Mouse (Mus musculus): Measurements from ENCODE around the gene Atg4b. TPM values are rescaled to one million over a fixed set of nuclear protein-coding genes. Genes with fewer than 3 reads are reported as not detected.

Gene Atg4b
- polyA plus RNA-seq, 1 experiment from 2014 or later = 80.3 TPM

GRCm38 (mm10) chr1:93767600-93767999 lies 16.3 kb downstream of the Atg4b start:
- Histone ChIP-seq H3K4me3 (ENCODE audit: low read length) (no peak overlapping the region), H3K36me3 (ENCODE audit: control insufficient read depth, insufficient read depth, low read length) (peaks cover 9% of the 10 kb centered on the region; the same call in 1 of the 2 replicates), H3K9me3 (ENCODE audit: control insufficient read depth, low read length) (no peaks in the 10 kb centered on the region), H3K4me2 (ENCODE audit: low read depth, low read length) (no peak overlapping the region), H3K27ac (ENCODE audit: low read length) (no peak overlapping the region), H3K4me1 (replicated peaks; ENCODE audit: control insufficient read depth, insufficient read depth, low read length) (no peaks in the 10 kb centered on the region), H3K27me3 (ENCODE audit: control insufficient read depth, insufficient read depth, low read depth, low read length) (no peaks in the 10 kb centered on the region), H3K9ac (ENCODE audit: low read length) (no peak overlapping the region)
- WGBS = 95% methylated on average over 6 of the region's 6 CpGs
- no peak for ATAC-seq (ENCODE audit: low read depth)

DNA sequence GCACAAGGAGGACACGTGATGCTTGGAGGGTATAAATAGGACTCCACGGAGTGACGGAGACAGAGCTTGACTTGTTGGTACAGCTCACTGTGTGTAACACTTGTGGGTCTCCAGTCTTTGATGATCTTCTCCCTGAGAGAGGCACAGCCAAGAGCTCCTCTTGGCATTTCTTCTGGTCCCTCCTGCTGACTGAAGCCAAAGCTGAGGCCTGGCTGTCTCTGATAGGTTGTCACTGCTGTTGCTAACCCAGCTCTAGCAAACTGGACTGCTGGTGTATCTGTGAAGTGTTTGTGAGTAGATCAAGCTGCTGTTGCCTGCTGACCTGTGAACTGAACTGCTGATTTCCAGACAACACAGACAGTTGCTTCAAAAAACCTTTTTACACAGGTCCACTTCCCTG lies 18.6 kb downstream of the Atg4b start:
- Histone ChIP-seq H3K36me3 (ENCODE audit: control insufficient read depth, insufficient read depth, low read length) (peaks cover 20% of the 10 kb centered on the region), H3K27ac (ENCODE audit: low read length) (no peak overlapping the region)

GRCm38 (mm10) chr1:93776686-93777085 lies 25.4 kb downstream of the Atg4b start:
- Histone ChIP-seq H3K4me3 (ENCODE audit: low read length) (no peak overlapping the region), H3K9me3 (ENCODE audit: control insufficient read depth, low read length) (no peaks in the 10 kb centered on the region), H3K9ac (ENCODE audit: low read length) (no peak overlapping the region), H3K4me1 (replicated peaks; ENCODE audit: control insufficient read depth, insufficient read depth, low read length) (no peaks in the 10 kb centered on the region), H3K4me2 (ENCODE audit: low read depth, low read length) (no peak overlapping the region), H3K36me3 (ENCODE audit: control insufficient read depth, insufficient read depth, low read length) (peaks cover 43% of the 10 kb centered on the region), H3K27me3 (ENCODE audit: control insufficient read depth, insufficient read depth, low read depth, low read length) (no peaks in the 10 kb centered on the region), H3K27ac (ENCODE audit: low read length) (no peak overlapping the region)
- WGBS = 92% methylated on average over 5 of the region's 5 CpGs
- no peak for ATAC-seq (ENCODE audit: low read depth)

More for the DNA sequence above, 18.6 kb downstream of the Atg4b start:
- Histone ChIP-seq H3K4me2 (ENCODE audit: low read depth, low read length) (no peak overlapping the region), H3K27me3 (ENCODE audit: control insufficient read depth, insufficient read depth, low read depth, low read length) (no peaks in the 10 kb centered on the region), H3K4me3 (ENCODE audit: low read length) (no peak overlapping the region), H3K4me1 (replicated peaks; ENCODE audit: control insufficient read depth, insufficient read depth, low read length) (no peaks in the 10 kb centered on the region), H3K9me3 (ENCODE audit: control insufficient read depth, low read length) (no peaks in the 10 kb centered on the region), H3K9ac (ENCODE audit: low read length) (no peak overlapping the region)
- 67% methylated on average over 3 of the region's 3 CpGs for WGBS
- ATAC-seq (ENCODE audit: low read depth) = peak; percentile 91

DNA sequence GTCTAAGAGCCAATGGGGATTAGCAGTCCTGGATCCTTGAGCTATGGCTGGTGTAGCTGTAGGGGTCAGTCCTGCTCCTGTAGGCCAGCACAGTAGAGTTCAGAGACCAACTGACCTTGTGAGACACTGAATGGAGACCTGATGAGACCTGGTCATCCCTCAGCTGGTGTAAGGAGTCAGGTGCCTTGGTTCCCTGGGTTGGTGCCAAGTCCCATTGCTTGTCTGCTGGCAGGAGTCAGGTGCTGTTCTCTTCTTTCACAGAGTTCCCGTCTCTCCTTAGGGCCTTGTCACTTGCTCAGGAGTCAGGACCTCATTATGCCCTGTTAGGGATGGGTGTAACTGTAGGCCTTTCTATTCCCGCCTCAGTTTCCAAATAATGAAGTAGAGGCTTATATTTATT lies 35.6 kb downstream of the Atg4b start:
- Histone ChIP-seq H3K4me2 (ENCODE audit: low read depth, low read length) (no peak overlapping the region), H3K27ac (ENCODE audit: low read length) (no peak overlapping the region), H3K36me3 (ENCODE audit: control insufficient read depth, insufficient read depth, low read length) (peaks cover 50% of the 10 kb centered on the region), H3K9ac (ENCODE audit: low read length) (no peak overlapping the region), H3K4me1 (replicated peaks; ENCODE audit: control insufficient read depth, insufficient read depth, low read length) (no peaks in the 10 kb centered on the region), H3K9me3 (ENCODE audit: control insufficient read depth, low read length) (no peaks in the 10 kb centered on the region), H3K4me3 (ENCODE audit: low read length) (no peak overlapping the region), H3K27me3 (ENCODE audit: control insufficient read depth, insufficient read depth, low read depth, low read length) (no peaks in the 10 kb centered on the region)
- ATAC-seq (ENCODE audit: low read depth) = no peak
- WGBS = 89% methylated on average over 2 of the region's 2 CpGs

DNA sequence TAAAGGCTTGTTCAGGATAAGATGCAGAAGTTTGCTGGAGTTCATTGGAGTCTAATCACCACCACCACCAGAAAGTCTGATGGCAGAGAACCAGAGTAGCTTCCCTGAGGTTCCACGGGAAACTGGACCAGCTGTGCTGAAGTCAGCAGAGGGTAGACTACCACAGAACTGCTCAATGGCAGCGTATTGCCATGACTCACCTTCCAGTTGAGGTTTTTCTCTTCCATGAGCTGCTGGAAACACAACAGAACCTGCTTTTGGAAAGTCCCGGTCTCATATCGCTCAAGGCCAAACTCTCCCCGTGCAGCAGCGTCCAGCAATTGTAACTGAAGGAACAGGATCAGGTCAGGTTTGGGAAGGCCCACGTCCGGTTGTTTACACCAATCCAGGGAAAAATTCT lies 43.2 kb downstream of the Atg4b start:
- Histone ChIP-seq H3K27ac (ENCODE audit: low read length) (no peak overlapping the region), H3K4me2 (ENCODE audit: low read depth, low read length) (no peak overlapping the region), H3K9ac (ENCODE audit: low read length) (no peak overlapping the region), H3K27me3 (ENCODE audit: control insufficient read depth, insufficient read depth, low read depth, low read length) (no peaks in the 10 kb centered on the region), H3K4me1 (replicated peaks; ENCODE audit: control insufficient read depth, insufficient read depth, low read length) (no peaks in the 10 kb centered on the region), H3K9me3 (ENCODE audit: control insufficient read depth, low read length) (no peaks in the 10 kb centered on the region), H3K36me3 (ENCODE audit: control insufficient read depth, insufficient read depth, low read length) (peaks cover 51% of the 10 kb centered on the region), H3K4me3 (ENCODE audit: low read length) (no peak overlapping the region)
- 88% methylated on average over 8 of the region's 8 CpGs for WGBS
- no peak for ATAC-seq (ENCODE audit: low read depth)

GRCm38 (mm10) chr1:93795886-93796285 lies 44.6 kb downstream of the Atg4b start:
- H3K36me3 ChIP-seq (ENCODE audit: control insufficient read depth, insufficient read depth, low read length) = peaks cover 54% of the 10 kb centered on the region

GRCm38 (mm10) chr1:93800670-93801503 lies 49.6 kb downstream of the Atg4b start:
- Histone ChIP-seq H3K9ac (ENCODE audit: low read length) (peak overlapping the region; percentile 88), H3K36me3 (ENCODE audit: control insufficient read depth, insufficient read depth, low read length) (peaks cover 20% of the 10 kb centered on the region), H3K4me3 (ENCODE audit: low read length) (peak overlapping the region; percentile 92), H3K4me2 (ENCODE audit: low read depth, low read length) (peak overlapping the region; percentile 85), H3K4me1 (replicated peaks; ENCODE audit: control insufficient read depth, insufficient read depth, low read length) (peaks cover 33% of the 10 kb centered on the region), H3K27me3 (ENCODE audit: control insufficient read depth, insufficient read depth, low read depth, low read length) (no peaks in the 10 kb centered on the region), H3K27ac (ENCODE audit: low read length) (peak overlapping the region; percentile 93), H3K9me3 (ENCODE audit: control insufficient read depth, low read length) (no peaks in the 10 kb centered on the region)
- WGBS = 66% methylated on average over 21 of the region's 21 CpGs
- no peak for ATAC-seq (ENCODE audit: low read depth)

More at GRCm38 (mm10) chr1:93795886-93796285, 44.6 kb downstream of the Atg4b start:
- Histone ChIP-seq H3K4me1 (replicated peaks; ENCODE audit: control insufficient read depth, insufficient read depth, low read length) (peaks cover 7% of the 10 kb centered on the region), H3K9me3 (ENCODE audit: control insufficient read depth, low read length) (no peaks in the 10 kb centered on the region), H3K4me2 (ENCODE audit: low read depth, low read length) (no peak overlapping the region), H3K27ac (ENCODE audit: low read length) (no peak overlapping the region), H3K9ac (ENCODE audit: low read length) (no peak overlapping the region), H3K4me3 (ENCODE audit: low read length) (no peak overlapping the region), H3K27me3 (ENCODE audit: control insufficient read depth, insufficient read depth, low read depth, low read length) (no peaks in the 10 kb centered on the region)
- 76% methylated on average over 8 of the region's 8 CpGs for WGBS
- no peak for ATAC-seq (ENCODE audit: low read depth)

GRCm38 (mm10) chr1:93801741-93802238 lies 50.5 kb downstream of the Atg4b start, which contains the start of gene Dtymk:
Dtymk (minus strand) TSS chr1:93801934.
- 0% methylated on average over 42 of the region's 42 CpGs for WGBS
- Histone ChIP-seq H3K9ac (ENCODE audit: low read length) (peak within 1 kb of the TSS; percentile 88), H3K9me3 (ENCODE audit: control insufficient read depth, low read length) (no peaks in the 10 kb centered on the region), H3K27me3 (ENCODE audit: control insufficient read depth, insufficient read depth, low read depth, low read length) (no peaks in the 10 kb centered on the region), H3K27ac (ENCODE audit: low read length) (peak within 1 kb of the TSS; percentile 93), H3K36me3 (ENCODE audit: control insufficient read depth, insufficient read depth, low read length) (peaks cover 29% of the 10 kb centered on the region), H3K4me3 (ENCODE audit: low read length) (peak within 1 kb of the TSS; percentile 92), H3K4me1 (replicated peaks; ENCODE audit: control insufficient read depth, insufficient read depth, low read length) (peaks cover 33% of the 10 kb centered on the region), H3K4me2 (ENCODE audit: low read depth, low read length) (peak within 1 kb of the TSS; percentile 85)
- ATAC-seq (ENCODE audit: low read depth) = peak; percentile 69

DNA sequence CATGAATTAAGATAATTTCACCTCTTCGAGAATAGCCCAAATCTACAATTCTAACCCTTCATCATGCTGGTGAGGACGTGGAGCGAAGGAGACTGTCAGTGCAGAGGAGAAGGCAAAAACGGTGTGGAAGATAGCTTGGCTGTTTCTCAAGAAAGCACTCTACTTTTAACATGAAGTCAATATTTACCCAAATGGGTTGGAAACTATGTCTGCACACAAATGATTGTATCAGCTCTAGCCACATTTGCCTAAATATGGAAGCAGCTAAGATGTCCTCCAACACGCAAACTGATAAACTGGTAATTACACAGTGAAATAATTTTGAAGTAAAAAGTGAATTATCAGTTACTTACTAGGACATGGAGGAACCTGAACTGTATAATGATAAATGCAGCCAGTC lies 51.5 kb downstream of the Atg4b start:
- ATAC-seq (ENCODE audit: low read depth) = no peak
- Histone ChIP-seq H3K4me1 (replicated peaks; ENCODE audit: control insufficient read depth, insufficient read depth, low read length) (peaks cover 33% of the 10 kb centered on the region), H3K9ac (ENCODE audit: low read length) (no peak overlapping the region), H3K27me3 (ENCODE audit: control insufficient read depth, insufficient read depth, low read depth, low read length) (no peaks in the 10 kb centered on the region), H3K9me3 (ENCODE audit: control insufficient read depth, low read length) (no peaks in the 10 kb centered on the region), H3K36me3 (ENCODE audit: control insufficient read depth, insufficient read depth, low read length) (peaks cover 29% of the 10 kb centered on the region), H3K4me2 (ENCODE audit: low read depth, low read length) (peak overlapping the region; percentile 90), H3K4me3 (ENCODE audit: low read length) (no peak overlapping the region; the same call in 1 of the 2 replicates), H3K27ac (ENCODE audit: low read length) (peak overlapping the region; percentile 93; the same call in 1 of the 2 replicates)
- 75% methylated on average over 5 of the region's 5 CpGs for WGBS
